Mouse (Mus musculus) ovary, adult 18-20 months (tissue): ENCODE data around the gene Zfp58.
"Not testable (repeated sequence)": the region's sequence is repeated elsewhere in the genome, so short reads cannot be mapped to it uniquely, and the experiment has no call there.

Experiments used
- DNase-seq: peaks from one replicate; pipeline ENCODE4 v3.0.0; 2022; ENCODE audit warnings: low spot score, mixed read lengths

Zfp58 gene

DNA sequence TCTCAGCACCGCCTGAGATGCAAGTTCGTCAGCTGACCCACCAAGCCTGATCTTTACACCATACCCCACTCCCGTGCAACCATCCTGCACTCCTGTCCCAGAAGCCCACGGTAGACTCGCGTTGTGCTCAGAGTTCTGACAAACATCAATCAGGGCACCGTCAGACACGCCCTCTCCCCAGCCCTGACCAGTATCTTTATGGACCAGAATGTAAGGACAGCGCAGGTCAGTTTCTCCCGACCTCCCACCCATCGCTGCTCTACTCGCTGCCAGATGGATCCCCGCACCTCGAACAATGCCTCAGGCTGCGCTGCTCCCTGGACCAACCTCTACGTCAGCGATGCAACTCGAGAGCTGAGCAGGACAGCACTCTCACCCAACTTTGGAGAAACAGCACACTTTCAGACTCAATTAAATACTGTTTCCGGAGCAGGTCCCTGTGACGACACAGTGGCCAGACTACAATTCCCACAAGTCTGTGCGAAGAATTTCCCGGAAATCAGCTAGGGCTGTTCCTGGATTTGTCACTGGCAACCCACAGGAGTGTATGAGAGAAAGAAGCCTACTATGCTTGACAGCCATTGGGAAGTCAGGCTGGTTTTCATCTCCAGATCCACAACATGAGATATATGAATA lies at the start of gene Zfp58:
Gene Zfp58 (minus strand): TSS at position 472 of the 636 bp plus-strand sequence.
- DNase-seq = peak; percentile 74

DNA sequence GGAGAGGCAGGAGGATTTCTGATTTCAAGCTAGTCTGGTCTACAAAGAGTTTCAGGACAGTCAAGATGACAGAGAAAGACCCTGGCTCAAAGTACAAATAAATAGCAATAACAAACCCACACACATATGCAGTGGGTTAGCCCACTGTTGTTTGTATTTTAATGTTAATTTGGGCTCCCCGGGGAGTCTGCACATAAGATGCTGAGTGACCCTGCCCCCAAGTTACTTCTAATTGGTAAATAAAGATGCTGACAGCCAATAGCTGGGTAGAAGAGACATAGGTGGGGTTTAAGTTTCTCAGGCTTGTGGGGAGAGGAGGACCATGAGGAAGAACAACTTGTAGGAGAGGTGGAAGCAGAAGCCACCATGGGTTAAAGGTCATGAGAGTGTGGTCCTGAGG lies 45.6 kb upstream of the Zfp58 start:
- DNase-seq = no peak

DNA sequence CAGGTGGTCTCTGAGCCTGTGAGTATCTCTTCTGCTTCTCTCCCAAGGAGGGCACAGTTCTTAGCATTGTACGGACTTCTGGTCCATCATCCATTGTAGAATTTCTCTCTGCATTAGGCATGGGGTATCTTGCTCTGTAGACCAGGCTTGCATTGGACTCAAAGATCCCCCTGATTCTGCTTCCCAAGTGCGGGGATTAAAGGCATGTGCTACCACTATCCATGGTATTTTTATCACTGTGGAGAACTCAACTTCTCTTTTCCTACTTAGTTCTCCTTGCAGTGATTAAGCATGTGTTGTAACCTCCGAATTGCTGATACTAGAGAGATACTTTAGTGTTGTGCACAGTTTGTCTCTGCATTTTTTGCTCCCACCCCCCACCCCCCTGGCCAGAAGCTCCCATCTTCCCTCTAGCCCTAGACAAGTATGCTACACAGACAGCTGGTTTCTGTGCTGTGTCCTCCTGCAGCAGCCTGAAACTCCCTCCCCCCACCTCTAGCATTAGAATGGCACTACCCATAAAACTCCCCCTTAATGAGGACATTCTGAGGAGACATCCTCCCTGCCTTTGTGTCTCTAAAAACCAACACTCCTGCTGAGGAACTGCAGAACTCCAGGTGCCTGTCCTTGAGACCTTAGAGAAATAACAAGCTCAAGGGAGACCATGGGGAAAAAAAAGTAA lies 26.8 kb upstream of the Zfp58 start:
- DNase-seq = no peak

DNA sequence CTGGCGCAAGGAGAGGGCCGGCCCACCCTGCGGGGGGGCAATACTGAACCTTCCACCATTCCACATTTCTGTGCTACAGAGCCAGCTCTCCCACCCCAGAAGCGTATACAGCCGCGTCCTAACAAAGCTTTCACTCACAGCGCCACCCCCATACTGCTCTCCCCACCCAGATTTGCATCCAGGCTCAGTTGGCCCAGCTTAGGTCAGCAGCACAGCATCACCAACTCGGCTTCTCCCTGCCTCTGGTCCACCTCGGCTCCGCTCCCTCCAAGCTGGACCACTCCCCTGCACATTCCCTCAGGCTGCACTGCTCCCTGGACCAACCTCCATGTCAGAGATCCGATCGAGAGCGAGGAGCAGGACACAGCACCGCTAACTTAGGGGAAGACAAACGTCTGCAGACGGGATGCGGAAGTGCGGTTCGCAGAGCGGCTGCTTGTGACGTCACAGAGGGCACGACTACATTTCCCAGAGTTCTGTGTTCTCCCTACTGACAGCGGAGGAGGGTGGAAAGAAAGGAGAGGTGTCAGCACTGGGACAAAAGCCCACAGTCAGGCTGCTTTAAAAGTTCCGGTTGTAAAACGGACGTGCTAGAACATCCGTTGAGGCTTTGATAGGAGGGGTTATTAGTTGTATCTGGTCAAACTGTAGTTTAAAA lies 25.5 kb upstream of the Zfp58 start, which contains the start of the genes Gm26965 and Zfp87:
Gene Gm26965 (minus strand): TSS at position 399 of the 658 bp plus-strand sequence.
Gene Zfp87 (minus strand): TSS at position 425 of the 658 bp plus-strand sequence.
- peak; percentile 89 for DNase-seq

DNA sequence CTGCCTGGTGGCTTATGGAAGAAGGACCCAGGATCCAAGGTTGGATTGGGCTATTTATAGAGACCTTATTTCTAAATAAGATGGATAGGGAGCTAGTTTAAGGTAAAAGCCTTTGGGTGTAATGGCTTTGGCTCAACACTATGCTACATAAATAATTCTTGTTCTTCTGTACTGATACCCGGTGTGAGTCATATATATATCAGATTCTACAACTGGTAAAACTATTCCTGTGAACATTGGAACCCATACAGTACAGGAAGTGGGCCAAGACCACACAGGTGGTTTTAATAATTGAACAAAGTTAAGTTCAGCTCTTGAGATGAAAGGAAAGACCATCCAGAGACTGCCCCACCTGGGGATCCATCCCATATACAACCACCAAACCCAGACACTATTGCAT lies 553 bp upstream of the Zfp58 start:
- no peak for DNase-seq

DNA sequence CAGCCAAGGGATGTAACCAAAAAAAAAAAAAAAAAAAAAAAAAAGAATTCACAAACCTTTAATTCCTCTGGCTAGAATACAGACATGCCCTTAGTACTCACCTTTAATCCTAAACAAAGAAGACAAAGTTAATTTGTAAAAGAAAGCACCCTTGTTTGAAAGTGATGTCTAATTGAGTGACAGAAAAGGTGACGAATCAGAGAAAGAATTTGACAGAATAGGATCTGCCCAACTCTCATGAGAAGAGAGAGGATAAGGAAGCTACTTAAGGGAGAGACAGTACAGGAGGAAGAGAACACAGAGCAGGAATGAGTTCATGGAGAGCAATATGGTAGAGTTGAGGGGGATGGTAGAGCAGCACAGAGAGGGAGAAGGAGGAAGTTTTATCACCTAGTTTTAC lies 4.7 kb downstream of the Zfp58 start:
- no peak for DNase-seq

DNA sequence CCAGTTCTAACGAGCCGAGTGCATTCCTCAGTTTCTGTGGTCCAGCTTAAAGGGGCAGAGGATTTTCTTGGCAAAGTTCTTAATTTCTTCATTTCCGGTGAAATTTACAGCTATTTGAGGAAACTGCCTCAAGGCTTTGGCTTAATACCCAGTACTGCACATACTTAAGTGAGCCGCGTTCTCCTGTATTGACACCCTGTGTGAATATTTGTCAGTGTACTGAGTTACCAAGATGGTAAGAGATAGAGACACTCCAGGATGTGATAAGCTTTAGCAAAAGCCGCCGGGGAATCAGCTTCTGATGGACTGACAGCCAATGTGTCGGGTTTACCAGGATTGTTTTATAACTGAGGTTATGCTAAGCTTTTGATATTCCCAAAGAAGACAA lies 15.9 kb downstream of the Zfp58 start:
- DNase-seq = no peak

DNA sequence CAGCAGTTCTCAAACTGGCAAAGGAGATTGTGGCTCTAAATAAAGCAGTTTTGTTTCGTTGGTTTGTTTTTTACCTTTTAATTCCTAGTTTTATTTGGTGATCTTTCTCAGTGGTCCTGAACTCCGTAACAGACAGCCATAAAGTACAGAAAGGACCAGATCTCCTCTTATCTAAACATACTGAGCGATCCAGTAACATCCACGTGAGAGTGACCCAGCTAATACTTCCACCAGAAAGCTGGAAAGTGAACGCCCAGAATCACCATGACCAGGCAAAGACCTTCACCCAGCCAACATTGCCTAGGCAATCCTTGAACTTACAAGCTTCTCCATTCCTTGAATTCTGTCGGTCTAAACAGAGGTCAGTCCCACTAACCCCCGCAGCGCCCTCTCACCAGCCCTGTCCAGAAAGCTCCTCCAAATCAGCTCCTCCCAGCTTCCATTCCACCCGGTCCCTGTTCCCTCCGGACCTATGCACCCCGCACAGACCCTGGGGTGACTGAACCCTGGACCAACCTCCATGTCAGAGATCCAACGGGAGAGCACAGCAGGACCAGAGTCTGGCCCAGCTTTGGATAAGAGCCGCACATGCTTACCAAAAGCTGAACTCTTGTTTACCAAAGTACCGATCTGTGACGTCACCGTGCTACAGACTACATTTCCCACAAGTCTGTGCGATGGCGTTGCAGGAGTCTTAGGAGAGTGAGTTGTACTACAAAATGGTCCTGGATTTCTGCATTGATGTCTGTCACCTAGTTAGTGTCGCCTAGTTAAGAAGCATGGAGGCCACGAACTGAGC lies 16.5 kb downstream of the Zfp58 start, which contains the start of gene Zfp874b:
Gene Zfp874b (minus strand): TSS at position 634 of the 799 bp plus-strand sequence.
- peak; percentile 76 for DNase-seq

DNA sequence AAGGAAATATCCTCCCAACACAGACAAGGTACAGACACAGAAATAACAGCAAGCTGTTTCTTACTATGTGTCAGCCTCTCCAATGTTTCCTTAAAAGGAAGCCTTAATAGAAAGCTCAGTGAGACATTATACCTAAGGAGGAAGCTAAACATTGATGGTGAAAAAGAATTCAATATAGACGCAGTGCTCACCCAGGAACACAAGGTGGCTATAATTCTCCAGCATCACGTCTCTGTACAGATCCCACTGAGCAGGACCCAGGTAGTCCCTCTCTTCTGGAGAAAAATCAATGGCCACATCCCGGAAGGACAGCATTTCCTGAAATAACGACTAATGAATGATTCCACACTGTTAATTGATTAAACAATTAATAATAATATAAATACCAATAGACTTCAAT lies 18.8 kb downstream of the Zfp58 start:
- no peak for DNase-seq

DNA sequence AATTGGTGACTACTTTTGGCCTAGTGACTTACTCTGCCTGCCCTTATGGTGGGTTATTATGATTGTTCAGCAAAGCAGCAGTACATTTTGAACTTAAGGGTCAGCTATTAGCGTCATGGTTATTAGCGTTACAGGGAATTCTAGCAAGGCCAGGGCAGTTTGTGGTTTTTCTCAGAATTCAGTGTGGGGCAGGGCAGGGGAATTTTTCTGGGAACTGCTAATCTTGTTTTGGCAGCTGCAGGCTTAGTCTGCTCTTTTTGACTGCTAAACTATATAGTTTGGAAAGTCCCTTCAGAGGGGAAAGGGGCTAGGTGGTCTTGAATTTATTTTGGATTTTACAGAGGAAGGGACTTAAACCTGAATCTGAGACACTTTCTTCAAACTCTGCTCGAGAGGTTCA lies 31.1 kb downstream of the Zfp58 start:
- DNase-seq = no peak

DNA sequence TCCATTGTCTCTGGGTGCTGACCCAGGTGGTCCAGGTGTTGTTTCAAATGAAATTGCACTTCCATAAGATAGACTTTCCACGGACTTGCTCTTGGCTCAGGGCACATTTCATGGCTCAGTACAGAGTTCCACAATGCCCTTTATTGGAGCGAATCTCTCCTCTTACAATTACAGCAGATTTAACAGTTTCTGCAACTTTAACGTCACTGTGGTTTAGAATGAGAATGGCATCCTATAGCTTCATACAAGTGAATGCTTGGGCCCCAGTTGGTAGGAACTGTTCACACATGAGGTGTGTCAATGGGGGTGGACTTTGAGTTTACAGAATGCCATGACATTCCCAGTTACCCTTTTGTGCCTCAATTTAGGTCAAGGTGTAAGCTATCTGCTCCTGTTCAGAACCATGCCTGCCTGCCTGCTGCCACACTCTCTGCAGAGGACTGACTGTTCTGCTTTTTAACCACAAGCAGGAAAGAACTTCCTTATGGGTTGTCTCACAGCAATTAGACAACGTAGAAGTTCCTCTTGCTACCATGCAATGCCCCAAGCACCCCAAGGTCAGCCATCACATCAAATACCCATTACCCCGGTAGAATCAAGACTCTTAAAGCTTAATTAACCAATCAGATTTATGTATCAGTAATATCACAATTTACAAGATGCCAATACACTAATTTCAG lies 36.7 kb downstream of the Zfp58 start:
- DNase-seq = not testable (repeated sequence)

DNA sequence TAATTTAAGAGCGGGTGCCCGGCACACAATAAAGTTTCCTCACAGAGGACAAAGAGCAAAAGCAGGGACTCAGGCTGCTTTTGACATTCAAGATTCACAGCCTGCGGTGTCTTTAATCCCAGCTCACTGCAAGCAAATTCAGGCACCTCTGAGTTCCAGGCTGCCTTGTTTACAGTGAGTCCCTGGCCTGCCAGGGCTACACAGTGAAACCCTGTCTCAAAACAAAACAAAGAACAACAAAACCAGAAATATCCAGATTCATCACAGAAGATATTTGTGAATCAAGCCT lies 48.4 kb downstream of the Zfp58 start:
- DNase-seq = no peak

DNA sequence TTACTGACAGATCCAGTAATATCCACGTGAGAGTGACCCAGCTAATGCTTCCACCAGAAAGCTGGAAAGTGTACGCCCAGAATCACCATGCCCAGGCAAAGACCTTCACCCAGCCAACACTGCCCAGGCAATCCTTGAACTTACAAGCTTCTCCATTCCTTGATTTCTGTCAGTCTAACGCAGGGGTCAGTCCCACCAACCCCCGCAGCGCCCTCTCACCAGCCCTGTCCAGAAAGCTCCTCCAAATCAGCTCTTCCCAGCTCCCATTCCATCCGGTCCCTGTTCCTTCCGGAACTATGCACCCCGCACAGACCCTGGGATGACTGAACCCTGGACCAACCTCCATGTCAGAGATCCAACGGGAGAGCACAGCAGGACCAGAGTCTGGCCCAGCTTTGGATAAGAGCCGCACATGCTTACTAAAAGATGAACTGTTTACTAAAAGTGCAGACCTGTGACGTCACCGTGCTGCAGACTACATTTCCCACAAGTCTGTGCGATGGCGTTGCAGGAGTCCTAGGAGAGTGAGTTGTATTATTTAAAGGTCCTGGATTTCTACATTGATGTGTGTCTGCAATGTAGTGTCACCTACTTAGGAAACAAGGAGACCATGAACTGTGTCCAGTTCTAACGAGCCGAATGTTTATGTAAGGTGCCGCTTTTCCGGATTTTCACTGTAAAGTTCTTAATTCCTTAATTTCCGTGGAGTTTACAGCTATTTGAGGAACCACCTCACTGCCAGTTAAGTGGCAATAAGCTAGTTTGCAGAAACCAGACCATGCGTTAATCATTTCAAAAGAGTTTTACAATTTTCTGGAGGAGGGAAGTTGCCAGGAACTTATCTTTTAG lies 49.0 kb downstream of the Zfp58 start, which contains the start of gene Zfp874a:
Gene Zfp874a (minus strand): TSS at position 453 of the 849 bp plus-strand sequence.
- peak; percentile 86 for DNase-seq
